Mouse (Mus musculus) midbrain, postnatal 0 days (tissue): ENCODE data around the gene Grm6. TPM values are rescaled to one million over a fixed set of nuclear protein-coding genes. Genes with fewer than 3 reads are reported as not detected.

ENCODE experiments used
- ATAC-seq: fragments of 200-750 bp; cut with Nextera tagmentation; 2 replicates; pipeline ENCODE4 v1.8.0; 2017; ENCODE audit warnings: moderate number of reproducible peaks, mild to moderate bottlenecking, moderate TSS enrichment, moderate library complexity; ENCODE audit not compliant: low FRiP score
- DNase-seq: peaks from one replicate; pipeline ENCODE4 v3.0.0-alpha.2; 2015; ENCODE audit warnings: low spot score
- H3K27ac ChIP-seq: fragments of 300-500 bp; sonication (generic); 2 replicates; pipeline ENCODE4 v1.5.1; 2014; ENCODE audit warnings: low read depth, mild to moderate bottlenecking, low read length, mixed read lengths
- H3K27me3 ChIP-seq: fragments of 300-500 bp; sonication (generic); 2 replicates; pipeline ENCODE4 v1.6.1; 2014; ENCODE audit warnings: low read length, control low read depth, mixed read lengths; ENCODE audit not compliant: insufficient read depth
- H3K36me3 ChIP-seq: fragments of 300-500 bp; sonication (generic); 2 replicates; pipeline ENCODE4 v1.6.1; 2014; ENCODE audit warnings: low read length, control low read depth, mixed read lengths; ENCODE audit not compliant: insufficient read depth
- H3K4me1 ChIP-seq: fragments of 300-500 bp; sonication (generic); 2 replicates; pipeline ENCODE4 v1.6.1; 2014; ENCODE audit warnings: mild to moderate bottlenecking, control low read depth, antibody characterized with exemption, low read length, mixed read lengths; ENCODE audit not compliant: insufficient read depth
- H3K4me2 ChIP-seq: fragments of 300-500 bp; sonication (generic); 2 replicates; pipeline ENCODE4 v1.6.1; 2014; ENCODE audit warnings: low read depth, mild to moderate bottlenecking, low read length, mixed read lengths; ENCODE audit not compliant: poor library complexity, severe bottlenecking
- H3K4me3 ChIP-seq: fragments of 300-500 bp; sonication (generic); 2 replicates; pipeline ENCODE4 v1.5.1; 2014; ENCODE audit warnings: low read depth, mild to moderate bottlenecking, low read length, moderate library complexity
- H3K9ac ChIP-seq: fragments of 300-500 bp; sonication (generic); replicated peaks from 2 replicates; pipeline ENCODE4 v1.6.1; 2014; ENCODE audit warnings: mild to moderate bottlenecking, low read length, moderate library complexity, mixed read lengths; ENCODE audit not compliant: poor library complexity, severe bottlenecking
- H3K9me3 ChIP-seq: fragments of 300-500 bp; sonication (generic); 2 replicates; pipeline ENCODE4 v1.6.1; 2016; ENCODE audit warnings: low read length, control low read depth
- CTCF ChIP-seq: IDR thresholded peaks from 2 replicates; pipeline ENCODE4 v1.5.1; 2016; ENCODE audit warnings: antibody characterized with exemption, mild to moderate bottlenecking
- WGBS: fragments of 180-500 bp; shearing (Covaris S2); extraction: QIAGEN DNeasy Blood & Tissue Kit; methylation state at CpG from one replicate; pipeline ENCODE4 v1.1.7; 2014; 5-methylcytosine and 5-hydroxymethylcytosine counted together
- polyA plus RNA-seq: library from polyadenylated mRNA; unstranded; fragments of >200 nt; fragmentation: Nextera tagmentation; extraction: Ambion mirVana; gene quantifications from 2 replicates; pipeline ENCODE4 v1.2.1, GENCODE M21; 2015
- total RNA-seq: library from RNA; depleted of rRNA; stranded (reverse); fragments of >200 nt; gene quantifications from 2 replicates; pipeline ENCODE4 v1.2.3, GENCODE M21; 2014; rRNA removed

The Grm6 gene
- total RNA-seq (not detected in 2 replicates), polyA plus RNA-seq (not detected in 2 replicates)

- H3K9ac ChIP-seq: no peak within 1 kb of the TSS; the same call in 1 of the 2 replicates
- H3K4me1 ChIP-seq: peaks cover 13% of the 10 kb centered on the region
- DNase-seq: no peak
- ATAC-seq: no peak
- TF ChIP-seq CTCF: no peak
- no peak within 1 kb of the TSS for H3K27ac ChIP-seq
- peak within 1 kb of the TSS; percentile 94 for H3K4me2 ChIP-seq
- no peaks in the 10 kb centered on the region for H3K9me3 ChIP-seq
- peak within 1 kb of the TSS; percentile 49 for H3K4me3 ChIP-seq
- H3K27me3 ChIP-seq: peaks cover 49% of the 10 kb centered on the region
- WGBS: 2% methylated on average over 11 of the region's 11 CpGs
- no peaks in the 10 kb centered on the region for H3K36me3 ChIP-seq
Observed at GRCm38 (mm10) chr11:50850177-50850735, at the start of gene Grm6. TSS of gene Grm6 (plus strand) at chr11:50850685.

- WGBS: 98% methylated on average over 4 of the region's 4 CpGs
- no peak overlapping the region for H3K4me3 ChIP-seq
- no peak for TF ChIP-seq CTCF
- no peak for DNase-seq
- no peaks in the 10 kb centered on the region for H3K27me3 ChIP-seq
- no peak overlapping the region for H3K4me2 ChIP-seq
- H3K36me3 ChIP-seq: peaks cover 70% of the 10 kb centered on the region
- ATAC-seq: no peak
- peaks cover 33% of the 10 kb centered on the region for H3K9me3 ChIP-seq
- H3K9ac ChIP-seq: no peak overlapping the region
- no peaks in the 10 kb centered on the region for H3K4me1 ChIP-seq
- H3K27ac ChIP-seq: no peak overlapping the region
Observed at GRCm38 (mm10) chr11:50814233-50814632, 36.3 kb upstream of the Grm6 start.

GRCm38 (mm10) chr11:50826214-50826613 lies 24.3 kb upstream of the Grm6 start:
- ATAC-seq: no peak
- H3K4me2 ChIP-seq: peak overlapping the region; percentile 71

DNA sequence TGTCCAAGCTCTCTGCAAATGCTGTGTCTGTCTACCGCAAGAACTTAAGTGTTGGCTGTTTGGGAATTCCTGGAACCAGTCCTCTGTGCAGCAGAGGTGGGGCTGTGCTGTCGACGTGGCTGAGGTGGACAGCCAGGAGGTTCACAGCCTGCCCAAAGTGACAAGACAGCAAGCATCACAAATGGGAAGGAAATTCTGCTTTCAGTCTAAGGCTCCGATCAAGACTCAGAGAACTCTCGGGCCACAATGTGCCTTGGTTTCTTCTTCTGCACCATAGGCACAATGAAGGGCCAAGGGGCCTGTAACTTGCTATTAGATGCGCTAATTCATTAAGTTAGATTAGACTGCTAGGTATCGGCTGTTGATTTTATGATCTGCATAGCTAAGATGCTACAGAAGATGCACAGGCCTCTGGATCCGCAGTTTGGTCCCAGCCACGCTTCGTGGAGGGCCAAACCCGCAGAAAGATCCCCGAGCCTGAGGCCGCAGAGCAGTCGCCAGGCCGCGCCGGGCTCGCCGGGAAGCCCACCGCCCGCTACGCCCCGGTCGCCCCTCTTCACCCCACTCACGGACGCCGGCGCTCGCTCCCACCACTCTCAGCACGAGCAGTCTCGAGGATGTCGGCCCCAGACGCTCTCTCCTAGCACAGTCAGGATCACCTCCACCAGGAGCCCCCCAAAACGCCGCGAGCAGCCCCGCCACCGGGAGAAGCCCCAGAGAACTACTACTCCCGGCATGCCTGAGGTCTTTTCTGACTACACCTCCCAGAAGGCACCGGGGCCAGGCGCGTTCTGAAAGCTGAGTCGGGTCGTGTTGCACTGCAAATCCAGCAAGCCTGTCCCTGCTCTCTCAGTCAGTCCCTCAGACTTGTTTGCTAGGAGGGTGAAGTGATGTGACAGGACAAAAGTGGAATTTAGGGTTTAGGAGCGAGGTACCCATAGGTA lies 23.2 kb upstream of the Grm6 start, which contains the start of gene Zfp354c:
Gene Zfp354c (minus strand): TSS at position 715 of the 944 bp plus-strand sequence.
- whole genome bisulfite sequencing: 1% methylated on average over 43 of the region's 45 CpGs
- peak; percentile 6; the same call in 1 of the 2 replicates for TF ChIP-seq CTCF
- DNase-seq: peak; percentile 90
- Histone ChIP-seq H3K4me1 (peaks cover 7% of the 10 kb centered on the region; the same call in 1 of the 2 replicates), H3K9ac (peak within 1 kb of the TSS; percentile 91), H3K9me3 (no peaks in the 10 kb centered on the region), H3K36me3 (peaks cover 17% of the 10 kb centered on the region), H3K4me3 (peak within 1 kb of the TSS; percentile 75), H3K27me3 (no peaks in the 10 kb centered on the region), H3K27ac (peak within 1 kb of the TSS; percentile 84), H3K4me2 (peak within 1 kb of the TSS; percentile 71)
- ATAC-seq: peak; percentile 97

More at GRCm38 (mm10) chr11:50826214-50826613, 24.3 kb upstream of the Grm6 start:
- peaks cover 23% of the 10 kb centered on the region for H3K36me3 ChIP-seq
- peak overlapping the region; percentile 75 for H3K4me3 ChIP-seq
- H3K9ac ChIP-seq: 0 out of 2 replicates have a peak overlapping the region, but pooled peaks have one; percentile 91
- peaks cover 7% of the 10 kb centered on the region; the same call in 1 of the 2 replicates for H3K4me1 ChIP-seq
- no peak for DNase-seq
- WGBS: 33% methylated on average over 2 of the region's 2 CpGs
- no peak for TF ChIP-seq CTCF
- H3K27ac ChIP-seq: no peak overlapping the region
- H3K9me3 ChIP-seq: no peaks in the 10 kb centered on the region
- H3K27me3 ChIP-seq: no peaks in the 10 kb centered on the region

DNA sequence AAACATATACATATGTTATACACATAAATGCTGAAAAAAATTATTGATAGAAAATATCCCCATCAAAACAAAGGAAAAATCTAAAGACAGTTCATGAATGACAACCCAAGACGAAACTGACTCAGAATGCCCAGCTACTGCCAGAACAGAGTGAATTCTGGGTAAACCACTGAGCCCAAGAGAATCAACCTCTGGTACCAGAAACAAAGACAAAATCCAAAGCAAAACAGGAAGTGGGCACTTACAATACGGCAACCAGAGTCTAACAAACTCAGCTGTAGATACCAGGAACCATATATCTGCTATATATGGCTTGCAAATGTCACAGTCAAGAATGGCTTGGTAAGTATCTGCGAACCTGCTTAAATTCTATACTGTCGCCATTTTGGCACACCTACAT lies 14.8 kb upstream of the Grm6 start:
- H3K9ac ChIP-seq: no peak overlapping the region
- peaks cover 4% of the 10 kb centered on the region; the same call in 1 of the 2 replicates for H3K4me1 ChIP-seq
- no peaks in the 10 kb centered on the region for H3K27me3 ChIP-seq
- no peaks in the 10 kb centered on the region for H3K9me3 ChIP-seq
- no peak for DNase-seq
- no peak for ATAC-seq
- H3K27ac ChIP-seq: no peak overlapping the region
- H3K4me3 ChIP-seq: no peak overlapping the region
- TF ChIP-seq CTCF: no peak
- WGBS: 82% methylated on average over 4 of the region's 4 CpGs
- no peak overlapping the region for H3K4me2 ChIP-seq
- H3K36me3 ChIP-seq: peaks cover 9% of the 10 kb centered on the region
